Mouse (Mus musculus): Measurements from ENCODE around the gene Slfn2.

DNA sequence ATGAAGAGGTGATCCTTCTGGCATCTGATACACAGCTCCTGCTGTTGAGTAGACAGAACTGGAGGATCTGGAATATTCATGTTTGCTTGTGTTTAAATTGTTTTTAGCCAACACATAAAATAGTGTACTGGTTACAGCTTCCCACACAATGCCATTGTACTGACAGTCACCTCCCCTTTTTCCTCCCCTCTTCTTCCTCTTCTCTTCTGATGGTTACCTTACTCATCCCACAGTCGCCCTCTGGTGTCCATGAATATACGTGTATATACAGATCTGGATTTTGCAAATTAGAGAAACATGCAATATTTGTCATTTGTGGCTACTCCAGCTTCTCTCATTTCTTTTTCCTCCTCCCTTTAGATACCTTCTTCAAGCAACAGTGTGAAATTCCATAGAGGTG, 50.2 kb downstream of the Slfn2 start:
- TF ChIP-seq CTCF (IDR thresholded peaks at IDR 0.05; ENCODE audit: borderline replicate concordance, extremely low read depth, insufficient read depth, insufficient read length) (no peak), POLR2A (IDR thresholded peaks at IDR 0.05; ENCODE audit: borderline replicate concordance, extremely low read depth, insufficient read depth, insufficient read length, poor library complexity, severe bottlenecking) (no peak)
